Mouse (Mus musculus) MEL (cell line): ENCODE measurements at regions not wholly inside any gene's neighbourhood (a gene's known extent, or its start where the extent isn't known, plus 50 kb on each side); places are given as distances from the start of the nearest gene placed in this dataset.

Experiments
- DNase-seq: peaks from one replicate; pipeline ENCODE4 v3.0.0; 2011; ENCODE audit warnings: low read depth, low spot score
- H3K27ac ChIP-seq: 2 replicates; pipeline ENCODE4 v1.5.1; 2012; ENCODE audit warnings: low read depth, mild to moderate bottlenecking, control low read depth, low read length, moderate library complexity; ENCODE audit not compliant: control insufficient read depth
- H3K27me3 ChIP-seq, 2 experiments: fragments of 150-350 bp in 1 of 2; sonication (generic) in 1 of 2; 2 replicates each; pipeline ENCODE4 v1.6.1; 2012; ENCODE audit warnings: low read length in 2 of 2, mild to moderate bottlenecking in 2 of 2, improper control_type of control experiment in 1 of 2, moderate library complexity in 1 of 2; ENCODE audit not compliant: insufficient read depth in 2 of 2, control insufficient read depth in 1 of 2
- H3K36me3 ChIP-seq, 2 experiments: 2 replicates each; pipeline ENCODE4 v1.6.1; 2012 to 2014; ENCODE audit warnings: low read length in 2 of 2, improper control_type of control experiment in 1 of 2, inconsistent platforms in 1 of 2, mild to moderate bottlenecking in 1 of 2; ENCODE audit not compliant: insufficient read depth in 2 of 2, control insufficient read depth in 1 of 2
- H3K4me1 ChIP-seq, 2 experiments: fragments of 150-350 bp in 1 of 2; sonication (generic) in 1 of 2; 2 replicates each; pipeline ENCODE4 v1.6.1; 2012; ENCODE audit warnings: low read length in 2 of 2, improper control_type of control experiment in 1 of 2, mild to moderate bottlenecking in 1 of 2; ENCODE audit not compliant: insufficient read depth in 2 of 2, control insufficient read depth in 1 of 2
- H3K4me3 ChIP-seq, 2 experiments: fragments of 150-350 bp in 1 of 2; sonication (generic) in 1 of 2; 2 replicates each; pipeline ENCODE4 v1.5.1; 2012; ENCODE audit warnings: low read depth in 2 of 2, low read length in 2 of 2, mild to moderate bottlenecking in 2 of 2, moderate library complexity in 2 of 2, control low read depth in 1 of 2, improper control_type of control experiment in 1 of 2; ENCODE audit not compliant: control insufficient read depth in 1 of 2, insufficient read depth in 1 of 2
- H3K79me2 ChIP-seq: 2 replicates; pipeline ENCODE4 v1.6.1; 2012; ENCODE audit warnings: mild to moderate bottlenecking, low read length, moderate library complexity; ENCODE audit not compliant: control insufficient read depth, poor library complexity, insufficient read depth
- H3K9ac ChIP-seq: 2 replicates; pipeline ENCODE4 v1.6.1; 2012; ENCODE audit warnings: low read depth, mild to moderate bottlenecking, control low read depth, low read length, moderate library complexity; ENCODE audit not compliant: control insufficient read depth, poor library complexity, severe bottlenecking
- H3K9me3 ChIP-seq: fragments of 150-350 bp; sonication (generic); replicated peaks from 2 replicates; pipeline ENCODE4 v1.6.1; 2012; ENCODE audit warnings: mild to moderate bottlenecking, low read length, improper control_type of control experiment, moderate library complexity; ENCODE audit not compliant: insufficient read depth
- CTCF ChIP-seq, 3 experiments: IDR thresholded peaks in 2 of 3; conservative IDR thresholded peaks in 1 of 3; 2 replicates each; pipeline ENCODE4 v1.5.1; 2011 to 2012; ENCODE audit warnings: low read length in 3 of 3, low read depth in 2 of 3, mild to moderate bottlenecking in 2 of 3, improper control_type of control experiment in 1 of 3, inconsistent platforms in 1 of 3, mixed read lengths in 1 of 3, moderate library complexity in 1 of 3; ENCODE audit not compliant: control insufficient read depth in 1 of 3, insufficient read depth in 1 of 3, poor library complexity in 1 of 3, severe bottlenecking in 1 of 3
- ELF1 ChIP-seq: IDR thresholded peaks from 2 replicates; pipeline ENCODE4 v1.6.1; 2014; ENCODE audit warnings: low read depth, mild to moderate bottlenecking, inconsistent platforms, low read length, improper control_type of control experiment, moderate library complexity
- EP300 ChIP-seq, 2 experiments: IDR thresholded peaks; 2 replicates each; pipeline ENCODE4 v1.6.1; 2011; ENCODE audit warnings: improper control_type of control experiment in 2 of 2, low read length in 2 of 2, low read depth in 1 of 2, mild to moderate bottlenecking in 1 of 2
- KAT2A ChIP-seq: conservative IDR thresholded peaks from 2 replicates; pipeline ENCODE4 v1.6.1; 2012; ENCODE audit warnings: low read depth, low read length, improper control_type of control experiment, inconsistent platforms
- MEF2A ChIP-seq: IDR thresholded peaks from 2 replicates; pipeline ENCODE4 v1.6.1; 2014; ENCODE audit warnings: low read depth, mild to moderate bottlenecking, inconsistent platforms, low read length, improper control_type of control experiment; ENCODE audit not compliant: poor library complexity, insufficient replicate concordance, severe bottlenecking; ENCODE audit errors: extremely low read depth
- MYC ChIP-seq: IDR thresholded peaks from 2 replicates; pipeline ENCODE4 v1.6.1; 2011; ENCODE audit warnings: low read depth, mild to moderate bottlenecking, low read length, improper control_type of control experiment, moderate library complexity
- NELFE ChIP-seq: IDR thresholded peaks from 2 replicates; pipeline ENCODE4 v1.6.1; 2011; ENCODE audit warnings: low read depth, low read length, improper control_type of control experiment
- POLR2A ChIP-seq, 2 experiments: IDR thresholded peaks; 2 replicates each; pipeline ENCODE4 v1.6.1; 2011 to 2012; ENCODE audit warnings: low read length in 2 of 2, mild to moderate bottlenecking in 2 of 2, control low read depth in 1 of 2, improper control_type of control experiment in 1 of 2, low read depth in 1 of 2, moderate library complexity in 1 of 2; ENCODE audit not compliant: control insufficient read depth in 1 of 2, insufficient read depth in 1 of 2, poor library complexity in 1 of 2
- POLR2AphosphoS2 ChIP-seq: IDR thresholded peaks from 2 replicates; pipeline ENCODE4 v1.6.1; 2011; ENCODE audit warnings: low read length, improper control_type of control experiment
- POLR2AphosphoS5 ChIP-seq: IDR thresholded peaks from 2 replicates; pipeline ENCODE4 v1.6.1; 2012; ENCODE audit warnings: low read depth, borderline replicate concordance, mild to moderate bottlenecking, inconsistent platforms, low read length, moderate library complexity, mixed read lengths
- SMC3 ChIP-seq: IDR thresholded peaks from 2 replicates; pipeline ENCODE4 v1.6.1; 2011; ENCODE audit warnings: low read depth, low read length, improper control_type of control experiment
- TAL1 ChIP-seq: IDR thresholded peaks from 2 replicates; pipeline ENCODE4 v1.6.1; 2012; ENCODE audit warnings: mild to moderate bottlenecking, inconsistent platforms, low read length, moderate library complexity, mixed read lengths
- UBTF ChIP-seq: IDR thresholded peaks from 2 replicates; pipeline ENCODE4 v1.6.1; 2012; ENCODE audit warnings: low read depth, mild to moderate bottlenecking, inconsistent platforms, low read length, improper control_type of control experiment, moderate library complexity, borderline replicate concordance; ENCODE audit not compliant: insufficient read depth
- USF1 ChIP-seq: IDR thresholded peaks from 2 replicates; pipeline ENCODE4 v1.6.1; 2014; ENCODE audit warnings: low read depth, mild to moderate bottlenecking, inconsistent platforms, low read length, improper control_type of control experiment, moderate library complexity
- ZC3H11A ChIP-seq: IDR thresholded peaks from 2 replicates; pipeline ENCODE4 v1.6.1; 2012; ENCODE audit warnings: low read depth, mild to moderate bottlenecking, inconsistent platforms, low read length, improper control_type of control experiment
- ZNF384 ChIP-seq: IDR thresholded peaks from 2 replicates; pipeline ENCODE4 v1.6.1; 2012; ENCODE audit warnings: low read depth, mild to moderate bottlenecking, inconsistent platforms, low read length, improper control_type of control experiment

DNA sequence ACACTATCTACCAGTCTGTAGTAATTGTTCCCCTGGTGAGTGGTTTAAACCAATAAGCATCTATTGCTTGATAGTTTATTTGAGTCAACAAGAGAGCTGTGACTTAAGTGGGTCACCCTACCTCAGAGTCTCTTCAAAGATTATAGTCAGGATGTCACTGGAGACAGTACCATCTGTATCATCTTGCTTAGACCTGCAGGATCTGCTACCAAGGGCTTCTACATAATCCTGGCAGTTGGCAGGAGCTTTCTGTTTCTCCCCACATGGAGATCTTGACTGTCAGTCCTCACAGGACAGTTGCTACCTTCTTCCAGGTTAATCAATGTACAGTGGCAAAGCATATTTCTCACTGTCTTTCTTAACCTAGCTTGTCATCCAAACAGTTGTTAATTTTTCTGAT, 414.9 kb upstream of the Dcn start:
- TF ChIP-seq ZC3H11A (no peak), USF1 (no peak), MEF2A (no peak), TAL1 (no peak), MYC (no peak)

DNA sequence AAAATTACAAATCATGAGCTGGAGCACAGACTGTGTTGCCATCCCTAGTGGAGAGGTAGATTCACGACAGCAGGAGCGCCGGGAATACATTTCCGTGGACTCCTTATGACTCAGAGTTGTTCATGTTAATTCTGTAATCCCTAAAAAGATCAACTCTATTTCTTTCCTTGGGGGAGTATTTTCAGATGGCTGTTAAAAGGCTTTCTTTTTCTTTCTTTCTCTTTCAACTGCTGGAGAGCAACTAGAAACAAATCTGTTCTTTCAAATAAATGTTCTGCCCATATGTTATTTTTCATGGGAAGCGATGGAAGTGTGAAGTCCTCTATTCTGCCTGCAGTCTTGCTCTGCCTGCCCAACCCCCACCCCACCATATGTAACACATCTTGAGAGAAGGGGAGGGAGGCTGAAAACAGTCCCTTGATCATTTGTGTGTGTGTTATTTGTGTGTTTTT, 401.4 kb upstream of the Dcn start:
- Histone ChIP-seq H3K79me2 (no peaks in the 10 kb centered on the region), H3K27ac (no peak overlapping the region), H3K9me3 (no peaks in the 10 kb centered on the region), H3K27me3 (no peaks in the 10 kb centered on the region), H3K9ac (no peak overlapping the region), H3K4me3 (no peak overlapping the region), H3K36me3 (no peaks in the 10 kb centered on the region), H3K4me1 (no peaks in the 10 kb centered on the region)
- TF ChIP-seq ELF1 (no peak), EP300 (IDR thresholded peaks at IDR 0.05; ENCODE audit: low read depth in 1 of 2, low read length in 2 of 2) (no peak), POLR2A (IDR thresholded peaks at IDR 0.05; ENCODE audit: control insufficient read depth in 1 of 2, insufficient read depth in 1 of 2, low read depth in 1 of 2, low read length in 2 of 2, poor library complexity in 1 of 2) (no peak), MYC (no peak), NELFE (no peak), POLR2AphosphoS2 (no peak), CTCF (IDR thresholded peaks at IDR 0.05 in 2 of 3, conservative IDR thresholded peaks at IDR 0.05 in 1 of 3; ENCODE audit: control insufficient read depth in 1 of 3, insufficient read depth in 1 of 3, low read depth in 2 of 3, low read length in 3 of 3, poor library complexity in 1 of 3, severe bottlenecking in 1 of 3) (no peak), SMC3 (no peak), POLR2AphosphoS5 (no peak), KAT2A (no peak), ZNF384 (no peak), UBTF (no peak)
- DNase-seq, result no peak

More for the DNA sequence above, 414.9 kb upstream of the Dcn start:
- Histone ChIP-seq H3K27ac (no peak overlapping the region), H3K9ac (no peak overlapping the region), H3K9me3 (no peaks in the 10 kb centered on the region), H3K4me1 (no peaks in the 10 kb centered on the region), H3K36me3 (no peaks in the 10 kb centered on the region), H3K79me2 (no peaks in the 10 kb centered on the region; the same call in 1 of the 2 replicates), H3K27me3 (no peaks in the 10 kb centered on the region), H3K4me3 (no peak overlapping the region)
- DNase-seq, result no peak

DNA sequence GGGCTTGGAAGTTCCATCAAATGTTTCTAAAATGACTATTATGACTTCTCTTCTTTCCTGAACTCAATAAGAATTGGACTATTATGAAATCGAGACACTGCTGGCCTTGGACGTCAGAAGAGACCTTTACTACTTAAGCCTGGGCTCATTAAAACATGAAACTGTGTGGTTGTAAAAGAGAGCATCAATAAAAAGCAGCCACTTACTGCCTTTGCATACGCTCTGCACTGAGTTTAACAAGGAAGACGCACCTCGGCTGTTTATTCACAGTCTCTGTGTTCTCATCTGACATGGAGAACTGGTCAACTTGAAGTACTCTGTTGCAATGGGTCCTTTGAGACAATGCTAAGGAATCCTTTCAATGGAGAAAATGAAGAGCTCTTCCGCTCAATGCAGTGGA, 399.8 kb upstream of the Dcn start:
- Histone ChIP-seq H3K4me1 (no peaks in the 10 kb centered on the region), H3K27ac (no peak overlapping the region), H3K9ac (no peak overlapping the region), H3K27me3 (no peaks in the 10 kb centered on the region), H3K9me3 (no peaks in the 10 kb centered on the region), H3K4me3 (no peak overlapping the region), H3K79me2 (no peaks in the 10 kb centered on the region), H3K36me3 (no peaks in the 10 kb centered on the region)
- DNase-seq, result no peak
- TF ChIP-seq CTCF (IDR thresholded peaks at IDR 0.05 in 2 of 3, conservative IDR thresholded peaks at IDR 0.05 in 1 of 3; ENCODE audit: control insufficient read depth in 1 of 3, insufficient read depth in 1 of 3, low read depth in 2 of 3, low read length in 3 of 3, poor library complexity in 1 of 3, severe bottlenecking in 1 of 3) (no peak), ELF1 (no peak)
